Mouse (Mus musculus) adrenal gland, adult 2 months (tissue): Measurements from ENCODE around the gene Nfatc2ip. TPM values are rescaled to one million over a fixed set of nuclear protein-coding genes. Genes with fewer than 3 reads are reported as not detected.

Experiments
- DNase-seq: peaks from one replicate; pipeline ENCODE4 v3.0.0; 2021
- microRNA-seq, 2 experiments: library from miRNA; unstranded; fragments of <30 nt; microRNA quantifications; one replicate each; pipeline ENCODE4 v1.2.0; 2021
- polyA plus RNA-seq: library from polyadenylated mRNA; depleted of rRNA; stranded (reverse); fragments of >200 nt; gene quantifications from 2 replicates; pipeline ENCODE4 v1.2.3, GENCODE M21; 2012; rRNA removed
- total RNA-seq, 2 experiments: library from RNA; stranded (reverse); gene quantifications; 2 replicates each; pipeline ENCODE4 v1.2.3; 2021

Gene Nfatc2ip
- total and polyA plus RNA-seq, 3 experiments: 4.9 to 8.2 (median 5.6) TPM

DNA sequence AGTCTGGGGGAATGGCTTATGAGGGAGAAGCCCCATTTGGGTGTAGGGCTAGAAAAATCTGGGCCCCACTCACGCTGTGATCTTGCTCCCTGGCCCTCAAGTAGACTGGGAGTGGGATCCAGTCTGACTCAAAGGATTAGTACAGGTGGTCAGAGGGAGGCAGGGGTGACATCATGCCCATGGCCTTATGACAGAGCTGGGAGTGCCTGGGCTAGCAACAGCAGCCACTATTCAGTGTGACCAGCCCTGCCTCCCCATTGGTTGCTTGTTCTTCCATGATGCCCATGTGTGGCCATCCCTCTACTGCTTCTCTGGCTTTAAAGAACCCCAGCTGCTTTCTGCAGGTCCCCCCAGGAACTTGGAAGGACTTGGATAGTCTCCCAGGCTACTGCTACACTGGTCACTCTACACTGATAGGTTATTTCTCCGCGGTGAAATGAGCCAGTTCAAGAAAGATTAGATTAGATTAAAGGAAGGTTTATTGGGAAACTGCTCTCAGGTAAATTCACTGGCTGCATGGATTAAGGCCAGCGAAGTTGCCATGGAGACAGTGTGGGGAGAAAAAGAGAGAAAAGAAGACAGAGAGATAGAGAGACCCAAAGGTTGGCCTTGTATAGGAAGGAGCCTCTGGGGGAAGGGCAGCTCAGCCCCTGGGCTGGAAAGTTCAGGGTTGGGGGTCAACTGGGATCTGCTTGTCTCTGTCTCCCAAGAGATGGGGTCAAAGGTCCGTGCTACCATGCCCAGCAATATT lies 40.5 kb downstream of the Nfatc2ip start:
- no peak for DNase-seq

DNA sequence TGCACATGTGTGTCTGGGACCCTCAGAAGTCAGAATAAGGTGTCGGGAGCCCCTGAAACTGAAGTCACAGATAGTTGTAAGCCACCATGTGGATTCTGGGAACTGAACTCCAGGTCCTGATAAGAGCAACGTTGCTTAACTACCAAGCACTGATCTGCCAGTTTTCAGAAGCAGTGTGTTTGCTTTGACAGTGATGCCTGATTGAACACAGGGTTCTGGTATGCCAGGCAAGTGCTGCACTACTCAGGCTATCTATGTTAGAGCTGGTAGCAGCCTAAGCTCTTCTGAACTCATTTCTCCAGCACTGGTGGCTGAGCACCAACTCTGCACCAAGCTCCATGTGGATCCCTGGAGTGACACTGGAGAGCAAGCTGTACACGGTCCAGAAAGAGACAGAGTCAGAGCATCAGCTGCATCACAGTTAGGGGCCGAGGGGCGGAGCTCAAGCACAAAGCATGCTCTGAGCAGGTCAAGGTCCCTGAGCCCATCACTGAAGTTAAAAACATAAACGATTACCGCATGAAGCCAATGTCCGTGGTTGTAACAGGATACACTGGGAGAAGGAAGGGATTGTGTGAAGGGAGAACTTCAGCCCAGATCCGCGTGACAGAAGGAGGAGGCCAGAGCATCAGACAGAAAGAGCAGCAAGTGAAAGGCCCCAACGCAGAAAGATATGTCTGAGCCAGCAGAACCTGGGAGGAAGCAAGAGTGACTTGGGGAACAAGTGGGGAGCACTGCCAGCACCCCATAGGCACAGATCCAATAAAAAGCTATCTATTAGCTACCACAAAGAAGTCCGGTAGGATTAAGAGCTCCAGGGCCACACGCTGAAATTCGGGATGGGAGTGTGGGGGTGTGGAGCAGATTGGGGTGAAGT lies 41.6 kb downstream of the Nfatc2ip start:
- DNase-seq: no peak

- DNase-seq: no peak
Observed at GRCm38 (mm10) chr7:126353994-126354365, 42.6 kb downstream of the Nfatc2ip start.

- no peak for DNase-seq
Observed at GRCm38 (mm10) chr7:126353251-126353993, 43.1 kb downstream of the Nfatc2ip start.

DNA sequence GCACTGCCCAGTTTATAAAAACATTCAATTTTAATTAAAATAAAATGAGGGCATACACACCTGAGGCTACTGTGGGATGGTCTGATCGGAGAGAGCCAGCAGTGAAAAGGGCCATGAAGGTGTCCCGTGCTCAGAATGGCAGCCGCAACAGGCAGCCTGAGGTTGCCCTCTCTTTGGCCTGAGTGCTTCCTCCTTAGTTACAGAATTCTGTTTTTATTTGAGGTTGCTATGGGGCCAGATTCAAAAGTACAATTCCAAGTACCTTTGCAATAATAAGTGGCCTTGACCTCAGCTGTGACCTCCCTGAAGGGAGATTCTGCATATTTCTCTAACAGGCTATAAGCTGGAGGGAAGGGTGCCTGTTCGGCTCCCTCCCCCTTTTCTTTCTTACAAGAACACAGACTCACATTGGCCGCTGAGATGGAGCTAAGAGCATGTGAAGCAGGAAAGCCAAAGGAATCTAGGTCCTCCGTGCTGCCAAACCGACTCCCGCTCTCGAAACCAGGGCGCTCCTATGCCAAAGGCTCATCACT lies 45.1 kb downstream of the Nfatc2ip start:
- DNase-seq: no peak

DNA sequence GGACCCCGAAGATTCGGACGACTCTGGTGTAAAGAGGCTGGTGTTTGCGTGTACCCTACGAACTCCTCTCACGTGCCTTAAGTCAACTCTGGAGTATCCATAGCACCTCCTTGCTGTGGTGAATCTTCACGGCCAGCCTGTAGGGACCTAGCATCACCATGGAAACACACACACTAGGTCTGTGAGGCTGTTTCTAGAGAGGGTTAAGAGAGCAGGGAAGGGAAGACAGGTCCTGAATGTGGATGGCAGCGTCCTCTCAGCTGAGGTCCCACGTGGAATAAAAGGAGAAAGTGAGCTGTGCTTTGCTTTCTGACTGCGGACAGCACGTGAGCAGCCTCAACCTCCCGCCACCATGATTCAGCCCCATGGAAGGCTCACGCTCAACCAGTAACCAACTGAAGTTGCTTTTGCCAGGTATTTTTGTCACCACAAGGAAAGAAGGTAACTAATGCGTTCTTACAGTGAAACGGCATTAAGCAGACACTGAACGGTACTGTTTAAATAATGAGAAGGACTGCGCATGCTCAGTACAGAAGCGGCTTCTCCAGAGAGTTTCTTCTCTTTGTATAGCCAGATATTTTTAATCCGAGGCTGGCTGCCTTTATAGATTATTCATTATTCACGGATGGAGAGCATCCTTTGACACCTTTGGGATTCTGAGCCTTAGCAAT lies 45.7 kb downstream of the Nfatc2ip start:
- no peak for DNase-seq

- DNase-seq: no peak
Observed at GRCm38 (mm10) chr7:126348293-126348692, 48.2 kb downstream of the Nfatc2ip start.

GRCm38 (mm10) chr7:126347098-126347497 lies 49.4 kb downstream of the Nfatc2ip start:
- no peak for DNase-seq

DNA sequence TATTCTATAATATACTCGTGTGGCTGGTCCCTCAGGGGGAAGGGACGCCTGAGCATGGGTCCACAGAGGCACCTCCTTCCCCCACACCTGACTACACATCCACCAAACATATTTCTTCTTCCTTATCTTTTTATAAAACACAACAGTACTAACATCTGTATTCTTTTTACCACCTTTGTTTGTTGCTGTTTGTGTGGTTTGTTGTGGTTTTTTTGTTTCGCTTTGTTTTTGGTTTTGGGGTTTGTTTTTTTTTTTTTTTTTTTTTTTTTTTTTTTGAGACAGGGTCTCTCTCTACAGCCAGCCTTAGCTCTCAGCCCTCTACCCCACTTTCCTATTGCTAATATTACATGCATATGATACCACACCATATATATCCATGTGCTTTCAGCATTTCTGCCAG lies 50.6 kb downstream of the Nfatc2ip start:
- no peak for DNase-seq

DNA sequence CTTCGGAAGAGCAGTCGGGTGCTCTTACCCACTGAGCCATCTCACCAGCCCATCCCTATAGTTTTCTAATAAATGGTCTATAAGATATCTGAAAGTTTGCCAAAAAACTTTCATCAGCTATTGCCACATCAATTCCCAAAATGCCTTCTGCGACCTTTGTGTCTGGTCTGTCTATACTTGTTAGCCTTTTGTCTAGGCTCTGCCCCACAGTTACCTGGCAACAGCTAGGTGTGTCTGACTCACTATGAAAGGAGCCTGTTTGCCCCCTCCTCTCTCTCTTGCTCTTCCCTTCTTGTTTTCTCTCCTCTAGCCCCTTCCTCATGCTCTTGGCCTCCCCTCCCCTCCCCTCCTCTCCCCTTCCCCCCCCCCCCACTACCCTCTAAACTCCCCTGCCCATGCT lies 51.0 kb downstream of the Nfatc2ip start:
- DNase-seq: no peak

DNA sequence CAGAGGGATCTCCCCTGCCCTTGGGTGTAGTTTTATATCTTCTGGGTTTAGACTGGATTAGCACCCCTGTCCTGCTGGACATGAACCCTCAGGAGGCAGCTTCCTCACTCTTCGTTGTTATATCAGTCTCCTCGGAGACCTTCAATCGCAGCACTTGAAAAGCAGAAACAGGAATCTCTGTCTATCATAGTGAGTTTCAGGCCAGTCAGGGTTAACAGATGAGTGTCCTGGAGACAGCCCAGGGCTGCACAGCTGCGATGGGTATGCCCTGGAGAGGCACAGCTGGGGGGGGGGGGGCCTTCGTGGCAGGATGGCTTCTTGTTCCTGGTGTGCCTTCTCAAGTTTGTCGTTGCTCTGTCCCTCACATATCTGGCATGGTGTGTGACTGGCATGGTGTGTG lies 55.6 kb downstream of the Nfatc2ip start:
- DNase-seq: no peak

DNA sequence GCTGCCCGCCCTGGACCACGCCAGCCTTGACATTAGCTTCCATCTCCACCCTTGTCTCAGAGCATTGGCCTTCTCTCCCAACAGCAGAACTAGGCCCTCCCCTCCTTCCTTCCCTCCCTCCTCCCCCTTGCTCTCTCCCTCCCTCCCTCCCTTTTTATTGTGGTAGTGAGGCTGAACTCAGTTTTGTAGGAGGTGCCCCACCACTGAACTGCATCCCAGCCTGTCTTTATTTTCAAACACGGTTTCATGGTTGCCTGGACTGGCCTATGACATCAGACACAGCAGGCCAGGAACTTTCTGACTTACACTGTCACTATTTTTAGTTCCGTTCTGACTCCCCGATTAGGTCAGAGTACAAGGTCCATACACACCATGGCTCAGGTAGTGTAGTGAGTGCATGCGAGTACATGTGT lies 56.3 kb downstream of the Nfatc2ip start:
- DNase-seq: no peak

GRCm38 (mm10) chr7:126339521-126339971 lies 57.0 kb downstream of the Nfatc2ip start:
- no peak for DNase-seq

DNA sequence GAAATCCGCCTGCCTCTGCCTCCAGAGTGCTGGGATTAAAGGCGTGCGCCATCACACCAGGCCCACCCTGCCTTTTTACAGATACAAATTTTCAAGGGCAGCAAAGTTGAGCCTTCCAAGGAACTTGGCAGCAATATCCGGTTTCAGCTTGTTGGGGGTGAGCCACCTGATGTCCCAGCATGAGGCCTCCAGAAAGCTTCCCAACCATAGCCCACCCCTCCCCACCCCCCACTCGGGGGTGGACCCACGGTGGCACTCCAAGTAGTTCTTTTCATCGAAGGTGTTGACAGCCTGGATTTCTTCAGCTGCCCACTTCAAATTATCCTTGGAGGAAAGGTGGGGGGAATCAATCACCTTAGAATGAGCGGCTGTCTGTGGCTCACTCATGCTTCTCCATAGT lies 57.6 kb downstream of the Nfatc2ip start:
- no peak for DNase-seq

- no peak for DNase-seq
Observed at GRCm38 (mm10) chr7:126335556-126335955, 61.0 kb downstream of the Nfatc2ip start.

Small RNAs within 50 kb of the gene (microRNA-seq; reads per million reads assigned to microRNA genes)
- gene Mir7058: 0 to 0.22 reads per million in 2 experiments

Other genes starting within 250 kb of the Nfatc2ip start
- 100 to 1,000 TPM in 1 of 2 experiments, 10 to 100 TPM in 1; 87.1 to 100 TPM for gene Xpo6, start 196.2 kb downstream of the Nfatc2ip start, total RNA-seq
- 131 and 176 TPM in 2 replicates for gene Xpo6, start 196.2 kb downstream of the Nfatc2ip start, polyA plus RNA-seq
- 10 to 100 TPM; 32.4 to 91.1 TPM for gene Sbk1, start 124.1 kb downstream of the Nfatc2ip start, total RNA-seq
- gene Sbk1, start 124.1 kb downstream of the Nfatc2ip start, polyA plus RNA-seq: 112 and 178 TPM in 2 replicates
- 1 to 10 TPM in 1 of 2 experiments, under 1 TPM in 1; 0.43 to 1.1 TPM for gene Lat, start 27.2 kb downstream of the Nfatc2ip start, total RNA-seq
- 1.2 and 2.0 TPM in 2 replicates for gene Lat, start 27.2 kb downstream of the Nfatc2ip start, polyA plus RNA-seq
- 10 to 100 TPM; 31.3 to 39.0 TPM for gene Spns1, start 19.3 kb downstream of the Nfatc2ip start, total RNA-seq
- gene Spns1, start 19.3 kb downstream of the Nfatc2ip start, polyA plus RNA-seq: 223 and 234 TPM in 2 replicates
- under 1 TPM; 0.24 to 0.29 TPM for gene Cd19, start 18.2 kb upstream of the Nfatc2ip start, total RNA-seq
- gene Cd19, start 18.2 kb upstream of the Nfatc2ip start, polyA plus RNA-seq: 0.50 and 0.73 TPM in 2 replicates
- 10 to 100 TPM; 39.5 to 73.6 TPM for gene Rabep2, start 32.0 kb upstream of the Nfatc2ip start, total RNA-seq
- gene Rabep2, start 32.0 kb upstream of the Nfatc2ip start, polyA plus RNA-seq: 55.5 and 69.8 TPM in 2 replicates
- not detected for gene Atp2a1, start 66.4 kb upstream of the Nfatc2ip start, total RNA-seq
- gene Atp2a1, start 66.4 kb upstream of the Nfatc2ip start, polyA plus RNA-seq: not detected in 2 replicates
- 10 to 100 TPM; 54.4 to 61.2 TPM for gene Sh2b1, start 78.7 kb upstream of the Nfatc2ip start, total RNA-seq
- gene Sh2b1, start 78.7 kb upstream of the Nfatc2ip start, polyA plus RNA-seq: 90.7 and 93.9 TPM in 2 replicates
- 100 to 1,000 TPM; 217 to 239 TPM for gene Tufm, start 90.6 kb upstream of the Nfatc2ip start, total RNA-seq
- 236 and 278 TPM in 2 replicates for gene Tufm, start 90.6 kb upstream of the Nfatc2ip start, polyA plus RNA-seq
- gene Atxn2l, start 106.7 kb upstream of the Nfatc2ip start, total RNA-seq: 100 to 1,000 TPM in 1 of 2 experiments, 10 to 100 TPM in 1; 83.7 to 108 TPM
- gene Atxn2l, start 106.7 kb upstream of the Nfatc2ip start, polyA plus RNA-seq: 454 and 474 TPM in 2 replicates
- gene Eif3c, start 169.7 kb upstream of the Nfatc2ip start, total RNA-seq: 100 to 1,000 TPM; 236 to 240 TPM
- 97.2 and 133 TPM in 2 replicates for gene Eif3c, start 169.7 kb upstream of the Nfatc2ip start, polyA plus RNA-seq
- 1 to 10 TPM; 2.0 to 4.7 TPM for gene Apobr, start 188.2 kb upstream of the Nfatc2ip start, total RNA-seq
- 5.3 and 7.5 TPM in 2 replicates for gene Apobr, start 188.2 kb upstream of the Nfatc2ip start, polyA plus RNA-seq
- 10 to 100 TPM; 33.2 to 47.4 TPM for gene Cln3, start 189.1 kb upstream of the Nfatc2ip start, total RNA-seq
- gene Cln3, start 189.1 kb upstream of the Nfatc2ip start, polyA plus RNA-seq: 52.8 and 56.1 TPM in 2 replicates
- gene Il27, start 198.2 kb upstream of the Nfatc2ip start, total RNA-seq: not detected
- gene Il27, start 198.2 kb upstream of the Nfatc2ip start, polyA plus RNA-seq: 0.13 and 0.19 TPM in 2 replicates
- 10 to 100 TPM; 22.9 to 26.3 TPM for gene Nupr1, start 234.1 kb upstream of the Nfatc2ip start, total RNA-seq
- gene Nupr1, start 234.1 kb upstream of the Nfatc2ip start, polyA plus RNA-seq: 2.8 and 4.4 TPM in 2 replicates